Mouse (Mus musculus): ENCODE results near the gene Acbd4.

DNA sequence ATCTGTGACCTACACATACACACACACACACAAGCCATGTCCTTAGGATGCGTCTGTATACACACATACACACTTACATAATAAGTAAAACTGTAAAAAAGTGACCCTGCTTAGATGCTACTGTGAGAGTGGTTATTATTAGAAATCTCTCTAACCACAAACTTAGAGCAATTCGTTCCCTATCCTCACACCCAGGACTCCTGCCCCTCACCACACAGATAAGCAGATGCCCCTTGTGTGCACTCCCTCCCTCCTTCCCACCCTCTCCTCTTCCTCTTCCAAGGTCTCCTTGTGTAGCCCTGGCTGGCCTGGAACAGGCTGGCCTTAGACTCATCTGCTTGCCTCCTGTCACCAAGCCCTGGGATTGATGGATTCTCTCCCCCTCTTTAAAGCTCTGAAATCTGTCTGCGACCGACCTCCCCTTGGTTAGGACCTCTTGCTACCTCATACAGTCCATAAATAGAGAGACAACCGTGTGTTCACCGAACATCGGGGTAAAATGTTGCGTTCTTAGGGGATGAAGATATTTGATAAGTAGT is 34.6 kb downstream of the Acbd4 start:
- TF ChIP-seq CTCF (IDR thresholded peaks at IDR 0.05; ENCODE audit: extremely low read depth, insufficient read depth, low read length) (no peak), POLR2A (IDR thresholded peaks at IDR 0.05; ENCODE audit: extremely low read depth, insufficient read depth, low read length) (no peak)
